Mouse (Mus musculus): ENCODE results near the gene Duox2. TPM values are rescaled to one million over a fixed set of nuclear protein-coding genes. Genes with fewer than 3 reads are reported as not detected.

The Duox2 gene
- polyA plus RNA-seq, 1 experiment from 2014 or later = not detected

DNA sequence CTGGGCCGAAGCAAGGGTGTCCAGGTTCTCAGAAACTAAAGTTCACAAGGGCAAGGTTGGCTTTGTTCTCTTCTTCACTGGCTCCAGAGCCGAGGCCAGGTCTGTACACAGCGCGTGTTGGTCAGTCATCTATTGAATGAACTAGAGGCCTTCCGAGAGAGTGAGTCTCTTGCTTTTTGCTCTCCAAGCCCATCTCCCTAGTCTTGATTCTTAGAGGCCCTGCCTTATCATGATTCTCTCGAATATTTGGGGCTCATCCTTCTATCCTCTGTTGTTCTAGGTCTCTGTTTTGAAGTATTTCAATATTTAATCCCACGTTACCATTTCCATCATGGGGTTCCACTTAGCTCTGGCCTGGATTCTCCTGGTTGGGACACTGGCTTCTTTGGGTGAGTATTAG is 17.1 kb upstream of the Duox2 start, which contains the start of gene Duox1:
Gene Duox1 (plus strand): TSS at position 301 of the 400 bp plus-strand sequence.
- no peak for ATAC-seq (replicated peaks)
- Histone ChIP-seq H3K27ac (no peak within 1 kb of the TSS), H3K27me3 (replicated peaks) (peaks cover 25% of the 10 kb centered on the region; the same call in 1 of the 2 replicates), H3K4me2 (no peak within 1 kb of the TSS), H3K4me1 (peaks cover 16% of the 10 kb centered on the region; the same call in 1 of the 2 replicates), H3K36me3 (replicated peaks) (no peaks in the 10 kb centered on the region), H3K9ac (no peak within 1 kb of the TSS), H3K4me3 (no peak within 1 kb of the TSS), H3K9me3 (no peaks in the 10 kb centered on the region)
- 87% methylated on average over 7 of the region's 7 CpGs for WGBS

DNA sequence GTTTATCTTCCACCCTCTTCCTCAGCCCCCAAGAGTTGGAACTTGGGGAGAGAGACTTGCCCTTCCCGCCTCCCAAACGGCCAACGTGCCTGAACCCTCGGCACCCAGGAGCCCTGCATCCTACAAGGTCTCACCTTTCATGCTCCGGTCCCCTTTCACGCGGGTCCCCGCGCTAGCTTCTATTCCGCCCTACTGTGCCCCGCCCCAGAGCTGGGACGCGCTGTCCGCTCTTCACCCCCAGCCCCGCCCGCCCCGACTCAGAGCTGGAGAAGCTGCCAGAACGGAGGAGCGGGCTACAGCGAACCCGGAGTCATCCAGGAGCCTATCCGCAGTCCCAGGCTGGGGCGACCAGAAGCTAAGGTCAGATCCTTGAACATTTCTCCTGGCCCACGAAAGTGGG is 15.3 kb upstream of the Duox2 start, which contains the start of gene Duoxa1:
Gene Duoxa1 (minus strand): TSS at position 195 of the 400 bp plus-strand sequence.
- Histone ChIP-seq H3K9me3 (no peaks in the 10 kb centered on the region), H3K4me2 (peak within 1 kb of the TSS; percentile 42), H3K4me3 (peak within 1 kb of the TSS; percentile 11; the same call in 1 of the 2 replicates), H3K9ac (no peak within 1 kb of the TSS), H3K4me1 (peaks cover 16% of the 10 kb centered on the region; the same call in 1 of the 2 replicates), H3K36me3 (replicated peaks) (no peaks in the 10 kb centered on the region), H3K27ac (no peak within 1 kb of the TSS), H3K27me3 (replicated peaks) (peaks cover 29% of the 10 kb centered on the region; the same call in 1 of the 2 replicates)
- WGBS = 4% methylated on average over 24 of the region's 24 CpGs
- no peak for ATAC-seq (replicated peaks)

DNA sequence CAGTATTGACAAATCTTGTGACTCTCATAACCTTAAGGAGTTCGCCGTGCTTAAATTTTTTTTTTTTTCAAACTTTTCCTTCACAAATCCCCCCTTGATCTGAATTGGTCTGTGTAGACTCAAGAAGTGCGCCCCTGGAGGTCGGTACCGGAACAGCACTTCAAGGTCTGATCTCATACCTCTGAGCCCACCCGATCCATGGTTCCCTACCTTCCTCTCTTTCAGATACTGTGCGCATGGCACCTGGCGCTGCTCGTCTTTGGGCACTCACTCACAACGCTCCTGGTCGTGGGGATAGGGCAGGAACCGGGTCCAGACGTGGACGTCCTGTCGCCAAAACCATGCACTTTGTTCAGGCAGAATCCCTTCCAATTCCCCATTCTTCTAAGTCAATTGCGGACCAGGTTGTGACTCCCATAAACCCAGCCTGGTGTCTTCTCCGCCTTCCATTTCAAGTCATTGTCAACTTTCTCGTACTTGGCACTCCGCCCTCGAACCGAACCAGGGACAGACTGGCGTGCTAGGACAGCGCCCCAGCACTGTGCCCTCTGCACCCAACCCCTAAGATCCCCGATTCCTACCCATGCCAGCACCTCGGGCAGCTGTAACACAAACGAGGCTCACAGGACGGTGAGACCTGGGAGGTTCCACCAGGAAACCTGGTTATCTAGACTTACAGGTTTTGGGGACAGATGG is 14.6 kb upstream of the Duox2 start:
- Histone ChIP-seq H3K27ac (no peak overlapping the region), H3K4me3 (peak overlapping the region; percentile 7; the same call in 1 of the 2 replicates), H3K4me1 (peaks cover 16% of the 10 kb centered on the region; the same call in 1 of the 2 replicates), H3K27me3 (replicated peaks) (peaks cover 30% of the 10 kb centered on the region; the same call in 1 of the 2 replicates), H3K9ac (no peak overlapping the region), H3K9me3 (no peaks in the 10 kb centered on the region), H3K4me2 (peak overlapping the region; percentile 42), H3K36me3 (replicated peaks) (no peaks in the 10 kb centered on the region)
- WGBS = 4% methylated on average over 27 of the region's 27 CpGs
- 0 out of 2 replicates have a peak, but pooled peaks have one; percentile 27 for ATAC-seq (replicated peaks)

DNA sequence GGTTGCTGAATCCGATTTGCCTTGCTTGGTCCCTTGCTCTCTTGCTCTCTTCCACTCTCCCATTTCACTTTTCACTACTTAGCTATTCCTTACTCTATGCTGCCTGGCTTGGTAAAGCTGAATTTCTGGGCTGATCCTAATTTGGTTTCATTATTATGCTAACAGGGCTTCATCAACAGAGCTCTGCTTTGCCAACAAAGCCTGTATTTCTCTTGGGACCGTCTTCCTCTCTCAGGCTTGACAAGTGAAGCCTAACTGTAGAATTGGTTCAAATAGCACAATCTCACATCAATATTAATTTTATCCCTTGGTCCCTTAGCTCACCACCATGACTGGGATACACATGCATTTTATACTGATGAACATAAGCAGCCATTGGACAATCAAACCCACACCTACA is 13.3 kb upstream of the Duox2 start:
- H3K4me3 ChIP-seq = no peak overlapping the region
- H3K9ac ChIP-seq = no peak overlapping the region
- H3K27me3 ChIP-seq (replicated peaks) = peaks cover 34% of the 10 kb centered on the region; the same call in 1 of the 2 replicates
- no peaks in the 10 kb centered on the region for H3K9me3 ChIP-seq
- no peaks in the 10 kb centered on the region for H3K36me3 ChIP-seq (replicated peaks)
- 23% methylated on average over 2 of the region's 2 CpGs for WGBS
- peak; percentile 44; the same call in 1 of the 2 replicates for ATAC-seq (replicated peaks)
- no peak overlapping the region for H3K4me2 ChIP-seq
- no peak overlapping the region for H3K27ac ChIP-seq
- H3K4me1 ChIP-seq = peaks cover 16% of the 10 kb centered on the region; the same call in 1 of the 2 replicates

DNA sequence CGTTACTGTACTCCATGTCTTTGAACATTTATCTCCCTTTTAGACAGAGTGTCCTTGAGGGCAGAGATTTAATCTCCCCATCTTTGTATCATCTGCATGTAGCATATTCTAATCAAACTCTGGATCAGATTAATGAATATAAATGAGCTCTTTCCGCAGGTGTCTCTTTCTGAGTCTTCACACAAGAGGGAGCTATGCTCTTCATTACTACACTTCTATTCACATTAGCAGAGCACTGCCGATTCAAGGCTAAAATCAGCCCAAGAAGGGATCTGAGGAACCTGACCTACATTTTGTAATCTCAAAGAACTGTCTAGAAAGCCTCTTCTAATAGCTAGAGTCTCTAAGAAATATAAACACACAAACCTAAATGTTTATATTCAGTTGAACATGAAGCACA is 11.4 kb upstream of the Duox2 start:
- Histone ChIP-seq H3K27ac (no peak overlapping the region), H3K9me3 (no peaks in the 10 kb centered on the region), H3K36me3 (replicated peaks) (no peaks in the 10 kb centered on the region), H3K4me2 (no peak overlapping the region), H3K9ac (no peak overlapping the region), H3K4me3 (no peak overlapping the region), H3K27me3 (replicated peaks) (peaks cover 41% of the 10 kb centered on the region), H3K4me1 (peaks cover 16% of the 10 kb centered on the region; the same call in 1 of the 2 replicates)
- 30% methylated on average over 3 of the region's 3 CpGs for WGBS
- no peak for ATAC-seq (replicated peaks)

DNA sequence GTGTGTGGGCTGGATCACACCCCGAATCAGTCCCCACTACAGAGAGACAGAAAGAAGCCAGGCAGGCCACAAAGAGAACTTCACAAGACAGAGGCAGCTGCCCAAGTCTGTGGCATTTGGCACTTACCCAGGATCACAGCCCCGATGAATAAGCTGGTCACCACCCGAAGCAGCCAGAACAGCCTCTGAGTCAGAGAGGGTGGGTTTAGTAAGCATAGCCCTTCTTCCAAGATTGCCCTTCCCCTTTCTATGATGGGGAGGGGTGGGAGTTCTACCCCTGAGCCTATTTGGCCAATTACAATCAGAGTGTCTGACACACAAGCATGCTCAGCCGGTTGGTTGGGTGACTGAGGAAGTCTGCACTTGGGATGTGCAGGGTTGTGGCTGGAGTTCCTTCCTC is 7.9 kb upstream of the Duox2 start:
- Histone ChIP-seq H3K4me2 (no peak overlapping the region), H3K36me3 (replicated peaks) (no peaks in the 10 kb centered on the region), H3K9ac (no peak overlapping the region), H3K27me3 (replicated peaks) (peaks cover 54% of the 10 kb centered on the region), H3K27ac (no peak overlapping the region), H3K4me3 (no peak overlapping the region), H3K9me3 (no peaks in the 10 kb centered on the region), H3K4me1 (peaks cover 12% of the 10 kb centered on the region)
- ATAC-seq (replicated peaks) = no peak
- 55% methylated on average over 4 of the region's 4 CpGs for WGBS

DNA sequence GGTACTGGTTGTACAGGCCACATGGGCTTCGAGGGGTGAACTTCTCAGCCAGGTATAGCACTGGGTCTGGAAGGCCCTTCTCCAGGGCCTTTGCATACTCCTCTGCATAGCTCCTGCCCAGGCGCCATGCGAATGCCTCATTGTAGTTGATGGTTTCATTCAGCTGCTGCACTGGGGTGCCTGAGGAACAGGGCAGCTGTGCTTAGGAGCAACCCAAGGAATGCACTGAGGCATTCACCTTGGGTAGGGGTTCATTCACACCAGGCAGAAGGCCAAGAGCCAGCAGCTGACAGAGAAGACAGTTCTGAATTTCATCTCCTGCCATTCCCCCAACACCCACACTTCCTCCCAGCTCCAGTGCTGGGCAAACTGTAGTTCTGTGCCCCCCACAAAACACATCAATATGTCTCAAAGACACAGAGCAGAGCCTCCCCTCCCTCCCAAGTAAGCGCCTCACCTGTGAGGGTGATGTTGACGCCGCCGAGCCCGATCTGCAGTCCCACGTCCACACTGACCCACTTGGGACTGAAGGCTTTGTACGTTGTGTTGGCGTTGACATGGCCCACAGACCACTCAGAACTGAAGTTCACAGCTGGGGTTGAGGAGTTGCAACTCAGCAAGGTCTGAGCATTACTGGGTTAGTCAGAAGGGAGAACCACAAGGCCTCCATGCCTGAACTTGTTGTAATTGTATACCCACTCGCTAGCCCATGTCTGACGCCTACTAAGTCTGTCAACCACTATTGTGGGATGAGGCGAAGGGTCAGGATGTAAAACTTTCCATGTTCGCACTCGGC is 7.0 kb upstream of the Duox2 start:
- no peak overlapping the region for H3K27ac ChIP-seq
- H3K9ac ChIP-seq = no peak overlapping the region
- peaks cover 62% of the 10 kb centered on the region for H3K27me3 ChIP-seq (replicated peaks)
- H3K4me1 ChIP-seq = peaks cover 19% of the 10 kb centered on the region
- no peak for ATAC-seq (replicated peaks)
- H3K9me3 ChIP-seq = no peaks in the 10 kb centered on the region
- WGBS = 86% methylated on average over 16 of the region's 16 CpGs
- H3K36me3 ChIP-seq (replicated peaks) = no peaks in the 10 kb centered on the region
- no peak overlapping the region for H3K4me3 ChIP-seq
- no peak overlapping the region for H3K4me2 ChIP-seq

DNA sequence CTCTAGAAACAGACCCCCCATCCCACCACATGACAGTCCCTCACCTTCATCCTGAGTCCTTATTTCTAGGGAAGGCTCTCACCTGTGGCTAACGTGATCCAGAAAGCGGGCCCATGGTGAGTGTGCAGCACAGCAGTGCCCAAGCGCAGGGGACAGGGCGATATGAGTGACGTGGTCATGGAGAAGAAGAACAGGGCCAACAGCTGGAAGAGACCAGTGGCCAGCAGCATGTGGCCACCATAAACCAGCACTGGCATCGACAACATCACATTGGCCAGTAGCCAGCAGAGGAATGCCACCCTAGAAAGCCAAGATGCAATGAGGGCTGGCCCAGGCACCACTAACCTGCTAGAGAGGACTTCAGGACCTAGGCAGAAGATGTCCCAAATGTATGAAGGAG is 6.3 kb upstream of the Duox2 start:
- H3K27ac ChIP-seq = no peak overlapping the region
- no peaks in the 10 kb centered on the region for H3K36me3 ChIP-seq (replicated peaks)

DNA sequence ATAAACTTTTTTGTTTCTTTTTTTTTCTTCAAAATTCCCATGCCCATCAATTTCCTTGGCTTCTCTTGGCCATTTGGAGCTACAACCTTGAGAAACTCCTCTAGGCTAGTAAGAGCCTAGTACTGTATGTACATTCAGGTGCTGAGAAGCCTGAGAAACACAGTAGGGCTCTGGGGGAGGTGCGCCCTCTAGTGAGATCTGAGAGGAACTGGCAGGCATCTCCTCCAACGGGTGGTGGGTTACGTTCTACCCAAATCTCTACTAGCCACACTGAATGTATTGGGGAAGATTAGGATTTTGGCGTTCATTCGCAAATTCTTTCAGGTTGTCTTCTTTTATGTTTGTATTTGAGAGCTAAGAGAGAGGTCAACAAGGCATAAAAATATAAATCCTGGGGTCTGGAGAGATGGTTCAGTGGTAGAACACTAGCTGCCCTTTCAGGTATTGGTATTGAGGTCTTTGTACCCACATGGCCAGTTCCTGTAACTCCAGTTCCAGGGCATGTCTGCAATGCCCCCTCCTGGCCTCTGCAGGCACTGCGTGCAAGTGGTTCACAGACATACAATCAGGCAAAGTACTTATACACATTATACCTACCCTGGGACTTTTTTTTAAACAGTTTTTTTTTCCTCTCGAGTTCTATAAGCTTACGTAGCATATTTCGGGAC is 4.5 kb upstream of the Duox2 start:
- peaks cover 34% of the 10 kb centered on the region for H3K4me1 ChIP-seq
- no peak overlapping the region for H3K27ac ChIP-seq
- no peaks in the 10 kb centered on the region for H3K36me3 ChIP-seq (replicated peaks)
- 11% methylated on average over 9 of the region's 9 CpGs for WGBS
- peaks cover 83% of the 10 kb centered on the region for H3K27me3 ChIP-seq (replicated peaks)
- H3K4me3 ChIP-seq = no peak overlapping the region; the same call in 1 of the 2 replicates
- H3K9ac ChIP-seq = no peak overlapping the region
- ATAC-seq (replicated peaks) = peak; percentile 63
- H3K4me2 ChIP-seq = peak overlapping the region; percentile 90
- H3K9me3 ChIP-seq = no peaks in the 10 kb centered on the region

More for the DNA sequence above, 6.3 kb upstream of the Duox2 start:
- Histone ChIP-seq H3K27me3 (replicated peaks) (peaks cover 70% of the 10 kb centered on the region), H3K4me3 (no peak overlapping the region), H3K4me2 (no peak overlapping the region), H3K9me3 (no peaks in the 10 kb centered on the region), H3K9ac (no peak overlapping the region), H3K4me1 (peaks cover 19% of the 10 kb centered on the region)
- no peak for ATAC-seq (replicated peaks)
- WGBS = 87% methylated on average over 6 of the region's 6 CpGs

DNA sequence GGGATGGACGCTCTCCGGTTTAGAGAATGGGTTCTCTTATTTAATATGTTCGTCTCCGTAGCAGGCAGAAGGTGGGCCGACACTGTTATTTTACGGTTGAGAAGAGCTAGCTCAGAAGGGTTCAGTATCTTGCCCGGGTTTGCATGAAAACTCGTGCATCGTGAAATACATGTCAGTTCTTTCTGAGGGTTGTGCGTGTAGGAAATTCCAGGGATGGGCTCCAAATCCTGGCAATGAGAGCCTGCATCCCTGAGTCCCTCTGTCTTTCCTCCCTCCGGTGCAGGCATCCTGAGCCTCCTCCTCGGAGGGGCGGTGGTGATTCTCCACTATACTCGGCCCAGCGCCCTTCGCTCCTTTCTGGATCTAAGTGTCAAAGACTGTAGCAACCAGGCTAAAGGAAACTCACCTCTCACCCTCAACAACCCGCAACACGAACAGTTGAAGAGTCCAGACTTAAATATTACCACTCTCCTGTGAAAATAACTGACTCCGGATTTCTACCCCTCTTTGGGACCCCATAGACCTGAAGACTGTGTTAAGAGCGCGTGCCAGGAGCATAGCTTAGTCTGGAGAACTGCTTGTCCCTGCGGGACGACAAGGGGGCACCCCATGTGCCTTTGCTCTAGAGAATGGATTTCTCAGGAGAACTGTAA is 3.8 kb upstream of the Duox2 start:
- ATAC-seq (replicated peaks) = no peak
- peak overlapping the region; percentile 90 for H3K4me2 ChIP-seq
- 6% methylated on average over 23 of the region's 23 CpGs for WGBS
- H3K27me3 ChIP-seq (replicated peaks) = peaks cover 89% of the 10 kb centered on the region
- H3K4me1 ChIP-seq = peaks cover 40% of the 10 kb centered on the region
- no peak overlapping the region for H3K27ac ChIP-seq
- peak overlapping the region; percentile 32 for H3K9ac ChIP-seq
- no peaks in the 10 kb centered on the region for H3K9me3 ChIP-seq
- peak overlapping the region; percentile 43 for H3K4me3 ChIP-seq
- H3K36me3 ChIP-seq (replicated peaks) = no peaks in the 10 kb centered on the region

DNA sequence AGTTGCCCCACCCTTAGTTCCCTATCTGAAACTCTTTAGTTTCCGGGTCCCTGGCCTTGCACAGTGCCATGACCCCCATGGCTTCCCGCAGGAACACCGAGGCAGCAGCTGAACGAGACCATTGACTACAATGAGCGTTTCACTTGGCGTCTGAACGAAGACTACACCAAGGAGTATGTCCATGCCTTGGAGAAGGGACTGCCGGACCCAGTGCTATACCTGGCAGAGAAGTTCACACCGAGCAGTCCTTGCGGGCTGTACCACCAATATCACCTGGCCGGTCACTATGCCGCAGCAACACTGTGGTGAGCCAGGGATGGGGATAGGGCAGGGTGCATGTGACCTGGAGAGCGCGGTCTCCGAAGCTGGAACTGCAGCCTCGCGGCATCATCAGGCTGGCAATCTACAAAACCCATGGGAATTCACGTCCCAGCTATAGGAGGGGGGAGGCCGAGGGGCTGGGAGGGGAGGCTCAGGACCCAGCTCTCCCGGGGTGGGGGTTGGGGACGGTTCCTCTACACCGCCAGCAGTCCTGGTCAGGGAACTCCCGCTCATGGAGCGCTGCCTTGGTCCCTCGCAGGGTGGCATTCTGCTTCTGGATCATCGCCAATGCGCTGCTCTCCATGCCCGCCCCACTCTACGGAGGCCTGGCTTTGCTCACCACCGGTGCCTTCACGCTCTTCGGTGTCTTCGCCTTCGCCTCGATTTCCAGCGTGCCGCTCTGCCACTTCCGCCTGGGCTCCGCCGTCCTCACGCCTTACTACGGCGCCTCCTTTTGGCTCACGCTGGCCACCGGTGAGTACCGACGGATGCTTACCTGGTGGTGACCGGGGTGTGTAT is 3.1 kb upstream of the Duox2 start:
- Histone ChIP-seq H3K9me3 (no peaks in the 10 kb centered on the region), H3K4me2 (peak overlapping the region; percentile 90), H3K4me3 (peak overlapping the region; percentile 43), H3K9ac (peak overlapping the region; percentile 32), H3K36me3 (replicated peaks) (no peaks in the 10 kb centered on the region), H3K27ac (no peak overlapping the region), H3K27me3 (replicated peaks) (peaks cover 84% of the 10 kb centered on the region), H3K4me1 (peaks cover 44% of the 10 kb centered on the region)
- under 1% methylated on average over 48 of the region's 48 CpGs for WGBS
- ATAC-seq (replicated peaks) = peak; percentile 50

Data from midbrain, embryonic 15.5 days (tissue).